Mouse (Mus musculus) liver, embryonic 13.5 days (tissue): Measurements from ENCODE around the gene Dbi. TPM values are rescaled to one million over a fixed set of nuclear protein-coding genes. Genes with fewer than 3 reads are reported as not detected.

Source experiments
- ATAC-seq: fragments of 200-750 bp; cut with Nextera tagmentation; 2 replicates; pipeline ENCODE4 v1.8.0; 2017; ENCODE audit warnings: low read depth, mild to moderate bottlenecking, moderate number of reproducible peaks, moderate library complexity
- DNase-seq: peaks from one replicate; pipeline ENCODE4 v3.0.0; 2022
- H3K27ac ChIP-seq: fragments of 300-500 bp; sonication (generic); 2 replicates; pipeline ENCODE4 v1.5.1; 2015; ENCODE audit warnings: moderate library complexity, mild to moderate bottlenecking, inconsistent platforms
- H3K27me3 ChIP-seq: fragments of 300-500 bp; sonication (generic); 2 replicates; pipeline ENCODE4 v1.6.1; 2015; ENCODE audit warnings: mild to moderate bottlenecking, inconsistent platforms
- H3K36me3 ChIP-seq: fragments of 300-500 bp; sonication (generic); 2 replicates; pipeline ENCODE4 v1.6.1; 2015; ENCODE audit warnings: mild to moderate bottlenecking, inconsistent platforms
- H3K4me1 ChIP-seq: fragments of 300-500 bp; sonication (generic); replicated peaks from 2 replicates; pipeline ENCODE4 v1.6.1; 2015; ENCODE audit warnings: inconsistent platforms
- H3K4me2 ChIP-seq: fragments of 300-500 bp; sonication (generic); 2 replicates; pipeline ENCODE4 v1.6.1; 2015; ENCODE audit warnings: inconsistent platforms, mild to moderate bottlenecking, moderate library complexity
- H3K4me3 ChIP-seq: fragments of 300-500 bp; sonication (generic); replicated peaks from 2 replicates; pipeline ENCODE4 v1.5.1; 2015; ENCODE audit warnings: mild to moderate bottlenecking, inconsistent platforms
- H3K9ac ChIP-seq: fragments of 300-500 bp; sonication (generic); 2 replicates; pipeline ENCODE4 v1.6.1; 2015; ENCODE audit warnings: mild to moderate bottlenecking, inconsistent platforms
- H3K9me3 ChIP-seq: fragments of 300-500 bp; sonication (generic); replicated peaks from 2 replicates; pipeline ENCODE4 v1.6.1; 2016; ENCODE audit warnings: inconsistent platforms
- WGBS: fragments of 180-500 bp; shearing (Covaris S2); methylation state at CpG from one replicate; pipeline ENCODE4 v1.1.7; 2015; ENCODE audit not compliant: insufficient replicate concordance; 5-methylcytosine and 5-hydroxymethylcytosine counted together
- polyA plus RNA-seq: library from polyadenylated mRNA; unstranded; fragments of >200 nt; fragmentation: Nextera tagmentation; extraction: Ambion mirVana; gene quantifications from 2 replicates; pipeline ENCODE4 v1.2.1, GENCODE M21; 2015

Gene Dbi
- polyA plus RNA-seq, 1 experiment from 2014 or later, result 581 TPM

DNA sequence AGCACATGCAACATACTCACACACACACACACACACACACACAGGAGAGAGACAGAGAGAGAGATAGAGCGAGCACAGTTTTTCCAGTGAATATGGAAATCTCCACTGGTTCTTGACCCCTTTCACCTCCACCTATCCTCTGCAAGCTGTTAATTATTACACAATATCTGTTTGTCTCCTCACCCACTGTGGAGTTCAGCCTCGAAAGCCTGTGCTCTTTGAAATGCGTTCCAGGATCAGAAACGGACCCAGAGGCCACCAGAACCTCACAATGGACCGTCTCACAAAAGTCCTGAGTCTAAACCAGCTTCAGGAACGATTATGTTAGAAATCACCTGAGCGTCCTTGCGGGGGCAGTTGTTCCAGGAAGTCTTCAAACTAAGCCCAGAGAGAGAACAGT, 54.7 kb downstream of the Dbi start:
- peak overlapping the region; percentile 39; the same call in 1 of the 2 replicates for H3K27ac ChIP-seq
- ATAC-seq (peak; percentile 35), DNase-seq (no peak)
- WGBS, result 59% methylated on average over 8 of the region's 8 CpGs
- H3K9me3 ChIP-seq, result no peaks in the 10 kb centered on the region
- H3K36me3 ChIP-seq, result 0 out of 2 replicates have a peak, but pooled peaks cover 6% of the 10 kb centered on the region
- no peaks in the 10 kb centered on the region for H3K27me3 ChIP-seq
- no peak overlapping the region for H3K9ac ChIP-seq
- no peak overlapping the region for H3K4me3 ChIP-seq
- H3K4me2 ChIP-seq, result no peak overlapping the region
- peaks cover 37% of the 10 kb centered on the region for H3K4me1 ChIP-seq

DNA sequence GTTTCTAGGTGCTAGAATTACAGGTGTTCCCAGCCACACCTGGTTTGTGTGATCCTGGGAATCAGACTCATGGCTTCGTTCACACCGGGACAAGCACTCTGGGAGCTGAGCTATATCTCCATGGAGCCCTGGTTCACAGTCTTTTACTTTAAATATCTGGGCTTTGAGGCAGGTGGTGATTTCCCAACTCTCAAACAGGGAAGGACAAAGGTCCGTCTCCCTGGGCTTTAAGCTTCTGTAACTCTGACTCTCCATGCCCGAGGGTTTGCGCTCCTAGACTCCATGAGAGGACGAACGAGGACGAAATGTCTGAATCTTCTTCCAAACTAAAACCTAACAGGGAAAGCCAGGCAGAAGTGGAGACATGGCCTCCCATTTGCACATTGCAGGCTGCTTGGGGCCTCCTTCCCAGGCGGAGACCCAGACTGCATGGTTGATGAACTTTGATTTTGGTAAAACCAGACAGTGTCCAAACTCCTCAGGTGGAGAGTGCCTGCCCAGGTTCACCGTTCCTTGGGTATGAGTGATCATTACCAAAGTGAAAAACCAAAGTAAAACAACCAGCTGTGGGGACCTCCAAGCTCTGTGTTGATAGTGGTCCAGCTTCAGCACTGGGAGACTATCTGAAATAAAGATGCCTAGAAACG, 56.7 kb downstream of the Dbi start:
- Histone ChIP-seq H3K4me2 (no peak overlapping the region), H3K4me1 (peaks cover 23% of the 10 kb centered on the region), H3K27me3 (no peaks in the 10 kb centered on the region), H3K27ac (peak overlapping the region; percentile 70), H3K4me3 (no peak overlapping the region), H3K9me3 (no peaks in the 10 kb centered on the region), H3K36me3 (0 out of 2 replicates have a peak, but pooled peaks cover 6% of the 10 kb centered on the region), H3K9ac (no peak overlapping the region)
- DNase-seq, result no peak
- peak; percentile 40 for ATAC-seq
- 73% methylated on average over 11 of the region's 11 CpGs for WGBS

Other genes starting within 250 kb of the Dbi start
- 4.4 TPM in 2 replicates for gene Tmem177, start 207.9 kb downstream of the Dbi start, polyA plus RNA-seq
- not detected in 2 replicates for gene Cfap221, start 123.8 kb downstream of the Dbi start, polyA plus RNA-seq
- not detected in 2 replicates for gene Sctr, start 114.2 kb downstream of the Dbi start, polyA plus RNA-seq
- gene Tmem37, start 47.0 kb downstream of the Dbi start, polyA plus RNA-seq, result 46.4 and 52.5 TPM in 2 replicates
- 12.6 and 12.7 TPM in 2 replicates for gene 3110009E18Rik, start 109 bp upstream of the Dbi start, polyA plus RNA-seq
- gene Steap3, start 151.6 kb upstream of the Dbi start, polyA plus RNA-seq, result 46.7 and 49.5 TPM in 2 replicates
- gene C1ql2, start 219.5 kb upstream of the Dbi start, polyA plus RNA-seq, result not detected in 2 replicates